Mouse (Mus musculus) kidney, postnatal 36 days (tissue): ENCODE measurements at regions not wholly inside any gene's neighbourhood (a gene's known extent, or its start where the extent isn't known, plus 50 kb on each side); places are given as distances from the start of the nearest gene placed in this dataset.

Experiments used
- DNase-seq, 2 experiments: peaks; one replicate each; pipeline ENCODE4 v3.0.0; 2021 to 2022; ENCODE audit warnings: mixed read lengths in 2 of 2

DNA sequence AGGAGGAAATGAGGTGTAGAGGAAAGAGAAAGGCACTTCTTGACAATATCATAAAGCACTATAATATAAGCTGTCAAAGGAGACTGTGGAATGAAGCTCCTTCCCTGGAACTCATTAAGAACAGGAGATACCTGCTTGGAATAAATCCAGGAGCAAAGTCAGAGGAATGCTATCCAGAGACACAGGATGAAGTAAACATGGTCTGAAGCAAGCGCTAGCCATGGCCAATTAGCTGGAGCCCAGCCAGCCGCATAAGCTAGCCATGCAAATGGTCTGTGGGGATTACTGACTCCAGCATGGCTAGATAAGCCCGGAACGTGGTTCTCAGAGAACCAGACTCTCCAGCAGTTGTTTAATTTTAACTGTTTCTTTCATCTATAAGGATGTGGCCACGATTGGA, 54.9 kb upstream of the Gpc3 start:
- no peak for DNase-seq

DNA sequence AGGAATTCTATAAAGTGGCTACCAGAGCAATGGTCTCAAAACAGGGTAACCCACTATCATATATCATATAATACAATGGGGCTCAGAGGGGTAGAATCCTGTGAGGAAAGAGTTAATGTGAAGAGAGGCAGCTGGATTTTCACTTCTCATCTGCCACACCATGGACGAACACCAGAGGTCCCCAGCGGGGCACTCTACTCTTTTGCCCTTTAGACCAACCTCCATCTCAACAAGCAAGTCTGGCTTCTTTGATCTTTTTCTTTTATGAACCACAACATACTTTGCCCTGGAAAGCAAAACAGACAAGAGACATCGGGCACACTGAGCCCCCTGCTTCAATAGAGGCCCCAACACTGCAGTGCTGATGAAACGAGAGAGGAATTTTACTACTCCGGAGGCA, 65.3 kb upstream of the Gpc3 start:
- peak; percentile 11 to 66 for DNase-seq

DNA sequence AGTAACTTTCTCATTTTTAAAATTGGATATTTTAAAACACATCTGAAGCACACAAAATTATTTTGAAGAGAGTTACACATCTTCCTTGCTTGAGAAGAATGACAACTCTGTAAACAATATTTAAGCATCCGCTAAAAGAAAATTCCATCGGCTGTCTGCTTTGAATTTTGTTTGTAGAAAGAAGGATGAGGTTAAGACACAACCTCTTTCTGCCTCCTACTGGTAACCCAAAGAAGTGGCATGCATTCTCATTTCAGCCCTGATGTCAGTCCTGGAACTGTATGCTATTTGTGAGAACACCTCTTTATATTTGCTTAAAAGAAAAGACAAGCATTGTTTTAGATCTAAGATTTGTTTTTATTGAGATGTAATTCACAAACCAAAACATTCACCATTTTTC, 80.6 kb upstream of the Gpc3 start:
- DNase-seq = no peak

DNA sequence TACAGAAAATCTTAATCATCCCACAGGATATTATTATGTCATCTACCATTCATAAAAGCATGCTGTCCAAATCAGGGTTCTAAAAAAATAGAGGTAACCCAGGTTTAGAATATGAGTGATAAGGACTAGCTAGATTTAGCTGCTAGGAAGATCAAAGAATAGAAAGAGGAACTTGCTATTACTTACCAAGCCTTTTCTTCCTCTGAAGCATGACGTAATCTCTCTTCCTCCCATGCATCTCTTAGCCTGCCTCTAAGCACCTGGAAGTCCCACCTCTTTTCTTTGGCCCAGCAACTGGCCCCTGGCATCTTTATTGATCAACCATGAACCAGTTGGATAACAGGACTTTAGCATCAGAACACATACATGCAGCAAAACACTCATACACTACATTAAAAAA, 85.9 kb upstream of the Gpc3 start:
- DNase-seq = no peak

DNA sequence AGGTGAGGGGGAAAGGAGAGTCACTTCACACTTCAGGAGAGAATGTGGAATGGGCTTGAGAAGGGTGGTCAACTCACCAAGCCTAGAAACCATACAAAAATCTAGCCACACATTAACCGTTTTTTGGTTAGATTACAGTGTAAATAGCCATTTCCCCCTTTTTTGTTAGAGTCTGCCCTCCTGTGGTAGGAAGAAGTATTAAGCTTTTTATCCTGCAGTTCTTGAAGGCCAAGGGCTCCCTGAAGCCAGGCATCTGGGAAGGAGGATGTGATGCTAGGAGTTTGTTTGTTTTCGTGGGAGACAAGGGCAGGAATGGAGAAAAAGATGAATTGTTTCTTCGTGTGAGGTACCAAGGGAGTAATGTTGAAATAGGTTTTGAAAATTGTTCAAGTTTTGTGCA, 73.5 kb upstream of the Ccdc160 start:
- no peak for DNase-seq

DNA sequence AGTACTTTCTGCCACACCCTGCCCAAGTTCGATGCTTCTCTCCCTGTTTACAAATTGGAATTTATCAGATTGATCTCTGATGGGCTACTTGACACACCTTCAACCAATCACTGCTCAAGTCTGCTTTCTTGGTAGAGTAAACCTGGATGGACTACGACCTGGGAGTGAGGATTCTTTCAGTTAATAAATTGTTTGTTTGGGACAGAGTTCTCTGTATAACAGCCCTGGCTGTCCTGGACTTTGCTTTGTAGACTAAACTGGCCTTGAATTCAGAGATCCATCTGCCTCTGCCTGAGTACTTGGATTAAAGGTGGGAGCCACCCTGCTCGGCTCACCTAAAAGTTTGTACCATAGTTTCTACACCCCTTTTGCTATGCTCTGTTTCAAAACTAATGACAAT, 52.9 kb upstream of the Ccdc160 start:
- DNase-seq = peak; percentile 27 to 53
